Mouse (Mus musculus): Measurements from ENCODE around the gene St7. TPM values are rescaled to one million over a fixed set of nuclear protein-coding genes. Genes with fewer than 3 reads are reported as not detected.

St7 gene
- total RNA-seq, 2 experiments from 2014 or later: 33.5 to 35.9 TPM

GRCm38 (mm10) chr6:17823614-17824013 is 130.9 kb downstream of the St7 start:
- no peak for DNase-seq

DNA sequence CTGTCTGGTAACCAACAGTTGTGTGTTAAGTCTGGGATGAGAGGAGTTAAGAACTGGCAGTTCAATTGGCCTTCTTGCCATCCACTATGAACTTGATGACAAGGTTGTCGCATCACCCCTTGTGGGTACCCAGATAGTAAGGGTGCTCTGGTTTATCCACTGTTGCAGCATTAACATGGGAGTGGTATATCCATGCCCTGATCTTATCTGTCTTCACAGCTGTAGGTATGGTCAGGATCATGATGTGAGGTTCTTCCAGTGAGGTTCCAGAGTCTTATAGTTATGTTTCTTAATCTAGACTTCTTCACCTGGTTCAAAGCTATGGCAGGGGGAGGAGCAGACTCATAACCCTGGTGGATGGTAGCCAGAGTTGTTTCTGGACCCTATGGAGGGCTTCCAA is 132.0 kb downstream of the St7 start:
- DNase-seq: no peak

DNA sequence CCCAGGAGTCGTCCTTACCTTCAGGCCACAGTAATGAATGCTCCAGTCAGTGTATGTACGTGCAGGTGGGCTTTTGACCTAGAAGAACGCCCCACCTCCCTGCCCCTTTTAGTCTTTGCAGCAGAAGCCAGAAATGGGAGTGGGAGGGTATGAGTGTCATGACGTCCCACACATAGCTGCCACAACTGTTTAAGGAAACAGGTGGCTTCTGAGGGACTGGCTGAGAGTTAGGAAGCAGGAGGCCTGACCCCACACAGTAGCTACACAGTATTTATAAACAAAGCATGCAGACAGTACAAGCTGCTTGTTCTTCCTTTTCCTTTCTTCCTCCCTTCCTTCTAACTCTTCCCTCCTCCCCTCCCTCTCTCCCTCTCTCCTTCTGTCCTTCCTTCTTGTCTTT is 135.6 kb downstream of the St7 start:
- no peak for DNase-seq

GRCm38 (mm10) chr6:17829981-17830380 is 137.2 kb downstream of the St7 start:
- DNase-seq: no peak

DNA sequence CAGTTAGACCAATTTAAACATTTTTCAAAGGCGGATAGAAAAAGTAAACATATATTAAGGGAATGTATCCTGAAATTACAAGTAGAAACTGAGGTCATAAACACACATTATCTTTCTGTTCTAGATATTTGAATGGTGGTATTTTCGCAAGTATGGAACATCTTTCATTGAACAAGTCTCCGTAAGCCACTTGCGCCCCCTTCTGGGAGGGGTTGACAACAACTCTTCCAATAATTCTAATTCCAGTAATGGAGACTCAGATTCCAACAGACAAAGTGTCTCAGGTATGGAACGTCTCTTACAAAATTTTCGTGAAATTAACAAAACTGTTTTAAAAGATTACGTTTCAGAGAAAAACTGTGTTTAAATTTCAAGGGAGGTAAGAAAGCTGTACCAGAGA is 141.8 kb downstream of the St7 start:
- peak; percentile 84 for DNase-seq

- no peak for DNase-seq
Measured at GRCm38 (mm10) chr6:17835693-17836092, 143.0 kb downstream of the St7 start.

DNA sequence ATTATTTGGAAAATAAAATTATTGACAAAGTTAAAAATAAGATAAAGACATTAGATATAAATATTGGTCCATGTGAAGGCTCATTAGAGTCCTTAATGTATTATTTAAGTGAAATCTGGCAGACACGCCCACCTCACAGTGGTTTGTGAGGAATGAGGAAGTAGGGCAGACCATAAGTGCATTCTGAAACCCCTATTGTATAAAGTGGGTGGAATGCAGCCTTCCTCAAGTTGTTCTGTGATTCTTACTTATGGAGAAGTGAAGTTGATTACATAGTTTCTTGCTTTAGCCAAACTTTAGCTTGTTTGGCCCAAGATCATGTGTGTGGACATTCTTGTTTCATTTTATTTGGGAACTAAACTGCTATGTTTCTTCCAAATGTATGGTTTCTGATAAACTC is 144.9 kb downstream of the St7 start:
- no peak for DNase-seq

DNA sequence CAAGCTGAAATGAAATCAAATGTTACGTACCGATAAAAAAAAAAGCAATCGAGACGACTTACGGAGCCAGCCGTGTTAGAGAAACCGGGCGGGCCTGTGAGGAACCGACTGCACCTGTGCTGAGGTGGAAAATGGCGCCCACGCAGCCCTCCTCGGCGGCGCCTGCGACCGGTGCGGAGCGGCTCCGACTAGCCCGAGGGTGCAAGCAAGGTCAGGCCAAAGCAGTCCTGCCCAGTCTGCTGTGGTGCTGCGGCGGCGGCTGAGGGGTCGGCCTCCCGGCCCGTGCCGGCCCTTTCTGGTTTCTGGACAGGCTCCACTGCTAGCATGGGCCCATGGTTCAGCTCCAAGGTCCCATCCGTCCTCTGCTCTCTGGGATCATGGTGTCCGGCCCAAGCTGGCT is 147.7 kb downstream of the St7 start:
- DNase-seq: no peak

DNA sequence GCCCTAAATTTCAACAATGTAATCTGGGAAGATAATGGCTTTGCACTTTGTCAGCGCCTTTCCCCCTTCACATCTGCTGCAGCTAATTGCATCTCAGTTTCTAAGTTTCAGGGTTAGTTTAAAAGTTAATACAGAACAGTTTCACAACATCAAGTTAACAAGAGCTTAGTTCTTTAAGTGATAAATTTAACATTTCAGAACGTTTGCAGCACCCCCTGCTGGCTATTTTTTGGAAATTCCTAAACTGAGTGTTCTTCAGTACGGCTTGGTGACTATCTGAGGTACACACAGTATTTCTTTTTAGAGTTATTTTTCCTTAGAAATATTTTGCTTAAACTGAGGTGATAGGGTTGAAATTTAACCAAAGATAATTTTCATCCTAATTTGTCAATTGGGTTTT is 150.0 kb downstream of the St7 start:
- DNase-seq: peak; percentile 69

GRCm38 (mm10) chr6:17851316-17851715 is 158.6 kb downstream of the St7 start:
- no peak for DNase-seq

- no peak for DNase-seq
Measured at GRCm38 (mm10) chr6:17853587-17854274, 161.0 kb downstream of the St7 start.

- DNase-seq: no peak
Measured at GRCm38 (mm10) chr6:17855616-17856015, 162.9 kb downstream of the St7 start.

- DNase-seq: no peak
Measured at GRCm38 (mm10) chr6:17859564-17859963, 166.8 kb downstream of the St7 start.

DNA sequence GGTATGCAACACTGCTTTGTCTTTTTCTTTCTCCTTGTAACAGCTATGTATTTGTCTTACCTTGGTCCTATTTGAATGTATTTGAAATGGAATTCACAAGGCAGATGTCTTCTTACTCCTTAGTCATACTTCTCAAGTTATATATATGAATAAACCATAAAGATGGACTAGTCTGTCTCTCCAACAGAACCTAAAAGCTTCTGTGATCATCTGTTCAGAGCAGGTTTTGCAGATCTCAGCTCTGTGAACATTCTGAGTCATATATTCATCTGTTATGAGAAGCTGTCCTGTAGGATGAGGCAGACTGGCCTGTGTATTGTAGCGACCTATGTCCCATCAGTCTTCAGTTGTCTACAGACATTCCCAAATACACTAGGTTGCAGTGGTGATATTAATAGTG is 167.7 kb downstream of the St7 start:
- DNase-seq: no peak

- no peak for DNase-seq
Measured at GRCm38 (mm10) chr6:17867796-17868195, 175.1 kb downstream of the St7 start.

DNA sequence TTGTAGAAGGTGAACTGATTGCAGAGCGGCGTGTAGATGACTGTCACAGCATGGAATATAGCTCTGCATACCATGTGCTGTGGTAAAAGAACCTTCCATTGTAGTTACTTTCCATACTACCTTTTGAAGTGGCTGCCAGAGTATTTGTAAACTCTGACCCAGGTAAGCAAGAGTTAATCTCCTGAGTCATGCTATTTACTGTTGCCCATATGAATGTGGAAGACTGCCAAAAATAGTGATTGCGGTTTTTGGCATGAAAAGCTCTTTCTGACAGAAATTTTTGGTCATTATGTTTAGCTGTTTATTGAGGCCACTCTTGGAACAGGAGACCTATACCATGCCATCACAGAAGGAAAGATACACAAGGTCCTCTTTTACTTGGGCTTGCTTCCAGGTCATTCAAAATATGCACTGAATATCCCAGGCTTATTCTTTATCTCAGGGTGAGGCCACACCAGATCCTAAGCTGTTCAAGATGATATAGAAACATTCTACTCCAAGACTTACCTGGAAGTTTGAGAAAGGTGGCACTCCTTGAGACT is 179.2 kb downstream of the St7 start:
- no peak for DNase-seq

GRCm38 (mm10) chr6:17875606-17876005 is 182.9 kb downstream of the St7 start:
- no peak for DNase-seq

- DNase-seq: no peak
Measured at GRCm38 (mm10) chr6:17876023-17876613, 183.4 kb downstream of the St7 start.

- peak; percentile 25 for DNase-seq
Measured at GRCm38 (mm10) chr6:17876670-17877179, 184.0 kb downstream of the St7 start.

DNA sequence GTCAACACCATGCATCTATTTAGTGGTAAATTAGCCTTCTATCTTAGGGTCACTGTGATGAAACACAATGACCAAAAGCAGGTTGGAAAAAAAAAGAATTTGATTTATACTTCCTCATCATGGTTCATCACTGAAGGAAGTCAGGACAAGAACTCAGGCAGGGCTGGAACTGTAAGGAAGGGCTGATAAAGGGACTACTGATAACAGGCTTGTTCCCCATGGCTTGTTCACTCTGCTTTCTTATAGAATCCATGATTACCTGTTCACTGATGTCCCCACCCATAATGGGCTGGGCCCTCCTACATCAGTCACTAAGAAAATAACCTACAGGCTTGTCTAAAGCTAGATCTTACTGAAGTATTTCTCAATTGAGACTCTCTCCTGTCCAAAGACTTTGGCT is 190.2 kb downstream of the St7 start:
- DNase-seq: no peak

GRCm38 (mm10) chr6:17887765-17888164 is 195.0 kb downstream of the St7 start:
- no peak for DNase-seq

DNA sequence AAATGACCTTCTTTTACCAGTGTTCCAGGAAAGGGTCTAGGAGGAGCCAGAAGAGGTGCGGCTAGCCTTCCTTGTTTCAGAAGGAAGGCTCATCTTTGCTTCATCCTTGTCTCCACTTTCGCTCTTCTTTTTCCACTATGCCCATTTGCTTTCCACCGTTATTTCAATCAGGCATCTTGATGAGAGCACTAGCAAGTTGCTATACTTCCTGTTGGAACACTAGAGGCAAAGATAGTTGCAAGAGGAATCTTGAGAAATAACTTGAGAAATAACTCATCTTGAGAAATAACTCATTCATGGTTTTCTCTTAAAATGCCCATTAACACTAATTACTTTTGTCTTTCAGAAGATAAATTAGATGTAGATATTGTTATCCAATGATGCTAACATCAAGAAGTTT is 202.8 kb downstream of the St7 start:
- no peak for DNase-seq

DNA sequence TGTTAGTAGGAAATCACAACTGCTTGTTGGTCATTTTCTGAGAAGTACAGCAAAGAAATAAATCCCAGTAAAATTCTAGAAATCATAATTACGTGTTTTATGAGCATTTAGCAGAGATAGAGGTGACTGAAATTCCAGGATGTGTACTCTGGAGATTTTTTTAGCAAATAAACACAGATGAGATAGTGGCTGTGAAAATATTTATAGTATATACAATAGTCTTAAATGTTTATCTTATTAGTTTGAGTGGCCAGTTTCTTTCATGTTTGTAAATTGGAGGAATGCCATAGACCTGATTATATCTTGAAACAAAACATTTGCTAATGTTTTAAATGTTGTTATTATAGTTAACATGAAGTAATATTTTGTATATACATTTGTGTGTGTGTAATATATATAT is 205.8 kb downstream of the St7 start:
- DNase-seq: no peak

DNA sequence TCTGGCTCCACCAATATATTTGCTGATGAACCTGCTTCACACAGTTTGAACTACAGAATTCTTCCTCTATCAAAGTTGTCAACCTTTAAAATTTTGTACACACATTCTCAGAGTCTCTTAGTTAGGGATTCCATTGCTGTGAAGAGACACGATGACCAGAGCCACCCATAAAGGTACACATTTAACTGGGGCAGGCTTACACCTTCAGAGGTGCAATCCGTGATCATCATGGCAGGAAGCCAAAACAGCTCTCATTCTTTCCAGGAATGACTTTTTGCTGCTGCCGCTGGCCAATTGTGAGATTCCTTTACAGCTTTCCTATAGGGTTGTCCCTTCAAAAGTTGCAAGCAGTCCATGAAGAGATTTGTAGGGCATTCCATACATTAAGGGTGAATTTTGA is 210.6 kb downstream of the St7 start:
- DNase-seq: peak; percentile 12

Data from heart, postnatal 4 days (tissue).